Mouse (Mus musculus): ENCODE measurements around the gene Tspan5. TPM values are rescaled to one million over a fixed set of nuclear protein-coding genes. Genes with fewer than 3 reads are reported as not detected.

Tspan5 gene
- polyA plus RNA-seq, 1 experiment from 2014 or later = 101 TPM

GRCm38 (mm10) chr3:138858649-138859048 lies 116.7 kb downstream of the Tspan5 start:
- Histone ChIP-seq H3K27me3 (no peaks in the 10 kb centered on the region), H3K9me3 (no peaks in the 10 kb centered on the region), H3K9ac (peak overlapping the region; percentile 34; the same call in 1 of the 2 replicates), H3K27ac (replicated peaks) (peak overlapping the region; percentile 80), H3K4me3 (no peak overlapping the region), H3K36me3 (no peaks in the 10 kb centered on the region), H3K4me1 (replicated peaks) (peaks cover 84% of the 10 kb centered on the region), H3K4me2 (0 out of 2 replicates have a peak overlapping the region, but pooled peaks have one; percentile 4)
- WGBS = 52% methylated on average over 6 of the region's 6 CpGs
- ATAC-seq (ENCODE audit: low read depth) = no peak

- peak overlapping the region; percentile 80 for H3K27ac ChIP-seq (replicated peaks)
- 58% methylated on average over 8 of the region's 8 CpGs for WGBS
- peaks cover 79% of the 10 kb centered on the region for H3K4me1 ChIP-seq (replicated peaks)
- no peak overlapping the region for H3K4me2 ChIP-seq
- H3K9ac ChIP-seq = peak overlapping the region; percentile 34; the same call in 1 of the 2 replicates
- no peaks in the 10 kb centered on the region for H3K36me3 ChIP-seq
- H3K9me3 ChIP-seq = no peaks in the 10 kb centered on the region
- no peaks in the 10 kb centered on the region for H3K27me3 ChIP-seq
- ATAC-seq (ENCODE audit: low read depth) = peak; percentile 23
- no peak overlapping the region for H3K4me3 ChIP-seq
These were observed 117.2 kb downstream of the Tspan5 start for GRCm38 (mm10) chr3:138859166-138859565.

- H3K4me1 ChIP-seq (replicated peaks) = peaks cover 74% of the 10 kb centered on the region
- H3K9ac ChIP-seq = no peak overlapping the region
- H3K36me3 ChIP-seq = no peaks in the 10 kb centered on the region
- H3K27me3 ChIP-seq = no peaks in the 10 kb centered on the region
- WGBS = 17% methylated on average over 8 of the region's 8 CpGs
- no peak overlapping the region for H3K4me2 ChIP-seq
- peak overlapping the region; percentile 80 for H3K27ac ChIP-seq (replicated peaks)
- H3K4me3 ChIP-seq = no peak overlapping the region
- peak; percentile 17 for ATAC-seq (ENCODE audit: low read depth)
- H3K9me3 ChIP-seq = no peaks in the 10 kb centered on the region
These were observed 117.7 kb downstream of the Tspan5 start for GRCm38 (mm10) chr3:138859666-138860065.

GRCm38 (mm10) chr3:138860257-138860760 lies 118.3 kb downstream of the Tspan5 start:
- Histone ChIP-seq H3K4me3 (no peak overlapping the region), H3K27ac (replicated peaks) (peak overlapping the region; percentile 80; the same call in 1 of the 2 replicates), H3K36me3 (no peaks in the 10 kb centered on the region), H3K27me3 (no peaks in the 10 kb centered on the region), H3K9me3 (no peaks in the 10 kb centered on the region), H3K4me2 (no peak overlapping the region), H3K4me1 (replicated peaks) (peaks cover 67% of the 10 kb centered on the region), H3K9ac (no peak overlapping the region)
- ATAC-seq (ENCODE audit: low read depth) = no peak
- 70% methylated on average over 11 of the region's 11 CpGs for WGBS

- no peak for ATAC-seq (ENCODE audit: low read depth)
These were observed 119.0 kb downstream of the Tspan5 start for GRCm38 (mm10) chr3:138861032-138861431.

GRCm38 (mm10) chr3:138861589-138861988 lies 119.6 kb downstream of the Tspan5 start:
- H3K27ac ChIP-seq (replicated peaks) = peak overlapping the region; percentile 9; the same call in 1 of the 2 replicates
- WGBS = 69% methylated on average over 3 of the region's 3 CpGs
- H3K9me3 ChIP-seq = 0 out of 2 replicates have a peak, but pooled peaks cover 4% of the 10 kb centered on the region
- no peaks in the 10 kb centered on the region for H3K27me3 ChIP-seq
- no peak overlapping the region for H3K4me2 ChIP-seq
- no peak overlapping the region for H3K9ac ChIP-seq
- no peak overlapping the region for H3K4me3 ChIP-seq
- H3K4me1 ChIP-seq (replicated peaks) = peaks cover 54% of the 10 kb centered on the region
- no peak for ATAC-seq (ENCODE audit: low read depth)
- no peaks in the 10 kb centered on the region for H3K36me3 ChIP-seq

More at GRCm38 (mm10) chr3:138861032-138861431, 119.0 kb downstream of the Tspan5 start:
- Histone ChIP-seq H3K27ac (replicated peaks) (peak overlapping the region; percentile 46), H3K36me3 (no peaks in the 10 kb centered on the region), H3K4me2 (no peak overlapping the region), H3K9me3 (0 out of 2 replicates have a peak, but pooled peaks cover under 1% of the 10 kb centered on the region), H3K4me3 (no peak overlapping the region), H3K9ac (no peak overlapping the region), H3K4me1 (replicated peaks) (peaks cover 60% of the 10 kb centered on the region), H3K27me3 (no peaks in the 10 kb centered on the region)
- 30% methylated on average over 9 of the region's 9 CpGs for WGBS

- no peak for ATAC-seq (ENCODE audit: low read depth)
- Histone ChIP-seq H3K4me3 (no peak overlapping the region), H3K36me3 (no peaks in the 10 kb centered on the region), H3K4me1 (replicated peaks) (peaks cover 43% of the 10 kb centered on the region), H3K9ac (no peak overlapping the region), H3K27ac (replicated peaks) (no peak overlapping the region), H3K27me3 (no peaks in the 10 kb centered on the region), H3K4me2 (no peak overlapping the region), H3K9me3 (0 out of 2 replicates have a peak, but pooled peaks cover 4% of the 10 kb centered on the region)
- 83% methylated on average over 12 of the region's 12 CpGs for WGBS
These were observed 122.2 kb downstream of the Tspan5 start for GRCm38 (mm10) chr3:138864166-138864648.

GRCm38 (mm10) chr3:138865271-138865670 lies 123.3 kb downstream of the Tspan5 start:
- no peak overlapping the region for H3K4me3 ChIP-seq
- no peaks in the 10 kb centered on the region for H3K27me3 ChIP-seq
- H3K9ac ChIP-seq = no peak overlapping the region
- no peak for ATAC-seq (ENCODE audit: low read depth)
- H3K9me3 ChIP-seq = 0 out of 2 replicates have a peak, but pooled peaks cover 4% of the 10 kb centered on the region
- no peak overlapping the region for H3K4me2 ChIP-seq
- H3K36me3 ChIP-seq = 0 out of 2 replicates have a peak, but pooled peaks cover under 1% of the 10 kb centered on the region
- H3K27ac ChIP-seq (replicated peaks) = no peak overlapping the region
- 75% methylated on average over 5 of the region's 5 CpGs for WGBS
- peaks cover 32% of the 10 kb centered on the region for H3K4me1 ChIP-seq (replicated peaks)

- Histone ChIP-seq H3K27ac (replicated peaks) (no peak overlapping the region), H3K9me3 (0 out of 2 replicates have a peak, but pooled peaks cover 4% of the 10 kb centered on the region), H3K27me3 (no peaks in the 10 kb centered on the region), H3K4me3 (no peak overlapping the region), H3K36me3 (0 out of 2 replicates have a peak, but pooled peaks cover 4% of the 10 kb centered on the region), H3K4me2 (no peak overlapping the region), H3K4me1 (replicated peaks) (0 out of 2 replicates have a peak, but pooled peaks cover 15% of the 10 kb centered on the region), H3K9ac (no peak overlapping the region)
- peak; percentile 55 for ATAC-seq (ENCODE audit: low read depth)
- 78% methylated on average over 16 of the region's 16 CpGs for WGBS
These were observed 125.3 kb downstream of the Tspan5 start for GRCm38 (mm10) chr3:138867149-138867848.

GRCm38 (mm10) chr3:138868409-138868808 lies 126.4 kb downstream of the Tspan5 start:
- Histone ChIP-seq H3K27me3 (no peaks in the 10 kb centered on the region), H3K4me1 (replicated peaks) (0 out of 2 replicates have a peak, but pooled peaks cover 15% of the 10 kb centered on the region), H3K4me3 (no peak overlapping the region), H3K9ac (no peak overlapping the region), H3K36me3 (peaks cover 8% of the 10 kb centered on the region; the same call in 1 of the 2 replicates), H3K27ac (replicated peaks) (no peak overlapping the region), H3K9me3 (0 out of 2 replicates have a peak, but pooled peaks cover 4% of the 10 kb centered on the region), H3K4me2 (no peak overlapping the region)
- ATAC-seq (ENCODE audit: low read depth) = no peak
- 78% methylated on average over 13 of the region's 13 CpGs for WGBS

- no peak overlapping the region for H3K4me3 ChIP-seq
- H3K4me1 ChIP-seq (replicated peaks) = peaks cover 16% of the 10 kb centered on the region
- ATAC-seq (ENCODE audit: low read depth) = no peak
These were observed 133.3 kb downstream of the Tspan5 start for GRCm38 (mm10) chr3:138875282-138875681.

GRCm38 (mm10) chr3:138875936-138876335 lies 133.9 kb downstream of the Tspan5 start:
- Histone ChIP-seq H3K9me3 (no peaks in the 10 kb centered on the region), H3K4me3 (no peak overlapping the region), H3K4me1 (replicated peaks) (peaks cover 17% of the 10 kb centered on the region), H3K9ac (no peak overlapping the region), H3K27ac (replicated peaks) (no peak overlapping the region), H3K36me3 (peaks cover 20% of the 10 kb centered on the region), H3K27me3 (no peaks in the 10 kb centered on the region), H3K4me2 (no peak overlapping the region)
- 96% methylated on average over 6 of the region's 6 CpGs for WGBS
- ATAC-seq (ENCODE audit: low read depth) = no peak

More at GRCm38 (mm10) chr3:138875282-138875681, 133.3 kb downstream of the Tspan5 start:
- no peak overlapping the region for H3K4me2 ChIP-seq
- H3K9me3 ChIP-seq = no peaks in the 10 kb centered on the region
- no peak overlapping the region for H3K27ac ChIP-seq (replicated peaks)
- H3K9ac ChIP-seq = no peak overlapping the region
- 87% methylated on average over 7 of the region's 7 CpGs for WGBS
- H3K27me3 ChIP-seq = no peaks in the 10 kb centered on the region
- H3K36me3 ChIP-seq = peaks cover 23% of the 10 kb centered on the region

Data from neural tube, embryonic 13.5 days (tissue).